Mouse (Mus musculus) brown adipose tissue, adult 24 weeks (tissue): ENCODE data around the gene Col23a1. TPM values are rescaled to one million over a fixed set of nuclear protein-coding genes. Genes with fewer than 3 reads are reported as not detected.

Experiments used
- H3K27ac ChIP-seq: fragments of 200-500 bp; replicated peaks from 2 replicates; pipeline ENCODE4 v1.5.1; 2012; ENCODE audit warnings: low read depth, mild to moderate bottlenecking, low read length
- H3K4me1 ChIP-seq: fragments of 200-500 bp; 2 replicates; pipeline ENCODE4 v1.6.1; 2012; ENCODE audit warnings: low read length, mixed read lengths; ENCODE audit not compliant: control insufficient read depth, insufficient read depth, insufficient read length
- H3K4me3 ChIP-seq: fragments of 200-500 bp; 2 replicates; pipeline ENCODE4 v1.5.1; 2012; ENCODE audit warnings: low read depth, mild to moderate bottlenecking, low read length, moderate library complexity; ENCODE audit not compliant: insufficient read depth
- polyA plus RNA-seq: library from polyadenylated mRNA; stranded (reverse); fragments of >200 nt; gene quantifications from 2 replicates; pipeline ENCODE4 v1.2.4, GENCODE M21; 2012; ENCODE audit not compliant: missing spikeins, insufficient read depth, insufficient read length

Gene Col23a1
- polyA plus RNA-seq, 1 experiment: 2.3 TPM

GRCm38 (mm10) chr11:51577587-51577986 is 287.9 kb downstream of the Col23a1 start:
- no peak overlapping the region for H3K4me3 ChIP-seq
- H3K27ac ChIP-seq: no peak overlapping the region
- H3K4me1 ChIP-seq: no peaks in the 10 kb centered on the region

GRCm38 (mm10) chr11:51579024-51579423 is 289.3 kb downstream of the Col23a1 start:
- Histone ChIP-seq H3K4me1 (peaks cover 8% of the 10 kb centered on the region), H3K4me3 (no peak overlapping the region), H3K27ac (no peak overlapping the region)

- Histone ChIP-seq H3K4me1 (peaks cover 11% of the 10 kb centered on the region), H3K4me3 (no peak overlapping the region), H3K27ac (no peak overlapping the region)
Measured at GRCm38 (mm10) chr11:51582713-51583112, 293.0 kb downstream of the Col23a1 start.

- H3K4me3 ChIP-seq: peak overlapping the region; percentile 77
- peaks cover 11% of the 10 kb centered on the region for H3K4me1 ChIP-seq
- peak overlapping the region; percentile 99 for H3K27ac ChIP-seq
Measured at GRCm38 (mm10) chr11:51584057-51584430, 294.3 kb downstream of the Col23a1 start.

- peak within 1 kb of the TSS; percentile 99 for H3K27ac ChIP-seq
- H3K4me1 ChIP-seq: peaks cover 11% of the 10 kb centered on the region
- H3K4me3 ChIP-seq: peak within 1 kb of the TSS; percentile 77
Measured at GRCm38 (mm10) chr11:51584431-51585248, 294.9 kb downstream of the Col23a1 start, which contains the start of gene Phykpl. Gene Phykpl (plus strand): TSS chr11:51584757.

GRCm38 (mm10) chr11:51585608-51586252 is 296.0 kb downstream of the Col23a1 start:
- peaks cover 11% of the 10 kb centered on the region for H3K4me1 ChIP-seq
- H3K4me3 ChIP-seq: peak overlapping the region; percentile 70
- H3K27ac ChIP-seq: no peak overlapping the region

GRCm38 (mm10) chr11:51586411-51586810 is 296.7 kb downstream of the Col23a1 start:
- Histone ChIP-seq H3K27ac (no peak overlapping the region), H3K4me1 (peaks cover 11% of the 10 kb centered on the region), H3K4me3 (no peak overlapping the region)

- Histone ChIP-seq H3K4me3 (no peak overlapping the region), H3K4me1 (peaks cover 11% of the 10 kb centered on the region), H3K27ac (no peak overlapping the region)
Measured at GRCm38 (mm10) chr11:51587059-51587458, 297.3 kb downstream of the Col23a1 start.

- no peak overlapping the region for H3K4me3 ChIP-seq
- no peak overlapping the region for H3K27ac ChIP-seq
Measured at GRCm38 (mm10) chr11:51588833-51589232, 299.1 kb downstream of the Col23a1 start.

GRCm38 (mm10) chr11:51590002-51590401 is 300.3 kb downstream of the Col23a1 start:
- H3K4me3 ChIP-seq: no peak overlapping the region
- H3K4me1 ChIP-seq: 0 out of 2 replicates have a peak, but pooled peaks cover 3% of the 10 kb centered on the region
- no peak overlapping the region for H3K27ac ChIP-seq

More at GRCm38 (mm10) chr11:51588833-51589232, 299.1 kb downstream of the Col23a1 start:
- 0 out of 2 replicates have a peak, but pooled peaks cover 3% of the 10 kb centered on the region for H3K4me1 ChIP-seq

- H3K4me3 ChIP-seq: no peak overlapping the region
- H3K27ac ChIP-seq: no peak overlapping the region
- no peaks in the 10 kb centered on the region for H3K4me1 ChIP-seq
Measured at GRCm38 (mm10) chr11:51591168-51591567, 301.4 kb downstream of the Col23a1 start.

- H3K27ac ChIP-seq: no peak overlapping the region
- no peaks in the 10 kb centered on the region for H3K4me1 ChIP-seq
- H3K4me3 ChIP-seq: no peak overlapping the region
Measured at GRCm38 (mm10) chr11:51591915-51592314, 302.2 kb downstream of the Col23a1 start.

- no peak overlapping the region for H3K27ac ChIP-seq
- H3K4me1 ChIP-seq: no peaks in the 10 kb centered on the region
- H3K4me3 ChIP-seq: no peak overlapping the region
Measured at GRCm38 (mm10) chr11:51593368-51593767, 303.6 kb downstream of the Col23a1 start.

GRCm38 (mm10) chr11:51593849-51594248 is 304.1 kb downstream of the Col23a1 start:
- Histone ChIP-seq H3K4me3 (no peak overlapping the region), H3K4me1 (no peaks in the 10 kb centered on the region), H3K27ac (no peak overlapping the region)

GRCm38 (mm10) chr11:51594715-51595350 is 305.1 kb downstream of the Col23a1 start:
- no peaks in the 10 kb centered on the region for H3K4me1 ChIP-seq
- H3K27ac ChIP-seq: no peak overlapping the region

More at GRCm38 (mm10) chr11:51594715-51595350, 305.1 kb downstream of the Col23a1 start:
- no peak overlapping the region for H3K4me3 ChIP-seq
